Mouse (Mus musculus): Measurements from ENCODE around the gene Cdk19.
"Not testable (repeated sequence)": the region's sequence is repeated elsewhere in the genome, so short reads cannot be mapped to it uniquely, and the experiment has no call there.

Gene Cdk19

DNA sequence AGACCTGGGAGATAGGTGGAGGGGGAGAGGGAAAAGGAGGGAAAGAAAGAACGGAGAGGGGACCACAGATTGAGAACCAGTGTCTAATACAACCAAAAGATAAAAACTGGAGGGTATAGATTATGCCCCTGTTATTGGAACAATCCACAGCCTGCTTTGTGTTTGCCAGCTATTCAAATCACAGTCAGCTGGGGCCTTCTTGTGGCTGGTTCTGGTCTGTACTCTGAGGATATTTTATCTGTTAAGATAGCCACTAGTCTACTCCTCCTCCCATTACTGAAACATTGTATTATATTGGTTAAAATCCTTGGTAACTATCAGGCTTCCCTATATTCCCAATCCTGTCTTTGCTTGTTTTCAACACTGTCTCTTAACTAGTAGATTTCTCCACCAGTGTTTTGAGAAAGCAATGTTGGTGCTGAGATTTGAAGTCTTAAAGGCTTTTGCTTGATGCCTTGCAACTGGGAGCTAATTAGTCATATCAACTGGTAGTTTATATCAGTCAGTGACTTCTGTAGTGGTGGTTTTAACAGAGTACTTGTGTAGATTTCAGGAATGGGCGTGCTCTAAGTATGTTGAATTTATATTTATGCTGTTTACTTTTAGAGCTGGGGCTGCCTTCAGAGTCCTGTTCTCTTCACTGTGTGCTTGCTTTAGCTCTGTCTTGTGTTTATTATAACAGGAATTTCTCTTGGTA lies 54.2 kb downstream of the Cdk19 start:
- no peak for DNase-seq (ENCODE audit: low spot score in 2 of 2)

DNA sequence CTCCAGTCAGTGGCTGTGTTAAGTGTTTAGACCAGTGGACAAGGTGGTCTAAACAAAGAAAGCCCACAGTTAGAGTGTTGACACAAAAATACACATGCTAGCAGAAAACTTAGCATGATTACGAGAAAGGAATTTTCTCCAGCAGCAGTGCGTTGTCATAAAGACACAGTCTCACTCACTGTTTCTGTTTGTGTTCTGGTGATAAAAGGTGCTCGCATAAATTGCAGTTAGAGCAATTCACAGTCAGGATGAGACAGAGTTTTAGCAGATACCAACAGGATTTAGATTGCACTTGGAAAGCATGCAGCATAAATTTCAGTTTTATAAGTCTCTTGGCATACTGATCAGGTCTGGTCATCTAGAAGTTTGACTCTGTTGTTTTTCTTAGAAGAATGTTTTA lies 59.5 kb downstream of the Cdk19 start:
- no peak for DNase-seq (ENCODE audit: low spot score in 2 of 2)

DNA sequence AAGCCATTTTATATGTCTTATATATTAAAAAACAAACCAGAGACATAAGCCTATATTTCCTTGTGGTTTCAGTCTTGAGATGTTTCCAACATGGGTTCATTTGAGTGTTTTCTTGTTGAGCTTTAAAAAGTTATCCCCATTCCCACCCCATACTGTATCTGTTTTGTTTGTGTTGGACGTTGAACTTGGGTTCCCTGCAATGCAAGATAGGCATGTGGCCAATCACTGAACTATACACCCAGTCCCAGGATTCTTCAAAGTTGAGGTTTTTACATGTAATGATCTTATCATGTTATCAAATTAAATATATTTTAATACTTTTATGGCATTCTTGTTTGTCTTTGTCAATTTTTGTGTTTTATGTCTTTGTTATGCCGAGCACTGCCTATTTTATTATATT lies 60.0 kb downstream of the Cdk19 start:
- DNase-seq (ENCODE audit: low spot score in 2 of 2): no peak

DNA sequence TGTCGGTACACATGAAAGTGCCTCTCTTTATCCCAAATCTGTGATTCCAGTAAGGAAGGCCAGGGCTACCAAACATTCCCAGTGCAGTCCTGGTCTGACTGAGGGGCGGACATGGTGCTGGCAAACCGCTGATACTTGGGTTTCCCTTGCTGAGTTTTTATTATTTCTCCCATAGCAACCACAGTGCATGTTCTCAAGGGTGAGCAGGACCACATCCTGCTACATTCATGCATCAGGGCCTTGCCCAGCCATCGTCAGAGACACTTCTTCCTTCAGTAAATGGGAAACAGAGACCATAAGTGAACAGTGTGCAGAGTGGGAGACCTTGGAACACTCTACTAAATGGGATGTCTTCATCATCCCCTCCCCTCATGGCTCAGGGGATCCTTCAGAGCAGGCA lies 60.9 kb downstream of the Cdk19 start:
- DNase-seq (ENCODE audit: low spot score in 2 of 2): no peak

DNA sequence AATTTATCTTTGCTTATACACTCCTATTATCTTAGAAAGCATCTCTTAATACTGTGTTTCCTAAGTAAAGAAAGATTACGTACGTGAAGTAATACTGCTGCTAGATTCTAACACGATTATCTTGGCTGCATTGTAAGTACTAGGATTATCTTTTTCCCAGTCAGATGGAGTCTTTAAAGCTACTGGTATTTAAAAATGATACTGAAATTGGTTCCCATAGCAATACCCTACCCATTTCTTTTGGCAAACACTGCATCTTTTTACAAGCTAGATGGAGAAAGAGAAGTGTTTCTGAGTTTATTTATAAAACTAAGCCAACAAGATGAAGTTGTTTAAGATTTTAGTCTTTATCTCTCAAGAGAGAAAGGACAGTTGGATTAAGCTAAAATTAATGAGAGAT lies 67.3 kb downstream of the Cdk19 start:
- no peak for DNase-seq (ENCODE audit: low spot score in 2 of 2)

DNA sequence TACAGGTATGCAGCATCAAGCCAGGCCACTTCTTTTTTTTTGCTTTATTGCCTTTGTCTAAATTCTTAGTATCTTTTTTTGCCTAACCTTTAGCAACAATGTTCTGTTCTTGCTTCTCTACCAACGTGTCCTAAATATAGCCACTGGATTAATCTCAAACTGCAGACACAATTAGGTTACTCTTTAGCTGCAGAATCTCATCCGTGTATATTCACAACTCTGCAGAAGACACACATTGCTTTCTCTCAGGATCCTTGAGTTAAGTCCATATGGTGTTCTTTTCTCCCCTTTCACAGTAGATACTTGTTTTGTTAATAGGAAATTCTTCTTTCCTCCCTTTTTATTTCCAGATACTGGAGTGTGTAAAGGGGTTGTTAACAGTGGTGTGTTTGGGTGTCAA lies 70.0 kb downstream of the Cdk19 start:
- no peak for DNase-seq (ENCODE audit: low spot score in 2 of 2)

DNA sequence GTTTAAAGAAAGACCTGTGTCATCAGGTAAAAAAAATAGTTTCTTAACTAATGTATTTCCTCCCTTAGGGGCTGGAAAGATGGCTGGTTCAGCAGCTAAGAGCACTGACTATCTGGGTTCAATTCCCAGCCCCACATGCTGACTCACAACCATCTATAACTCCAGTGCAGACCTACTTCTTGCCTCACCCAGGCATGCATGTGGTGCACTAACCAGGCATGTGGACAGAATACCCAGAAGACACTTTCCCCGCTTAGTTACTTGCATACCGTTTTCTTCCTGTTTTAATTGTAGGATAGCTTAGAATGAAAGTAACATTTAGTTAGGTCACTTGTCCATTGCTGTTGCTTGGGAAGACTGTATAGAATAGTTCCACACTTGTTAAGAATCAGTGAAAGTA lies 72.0 kb downstream of the Cdk19 start:
- DNase-seq (ENCODE audit: low spot score in 2 of 2): no peak

DNA sequence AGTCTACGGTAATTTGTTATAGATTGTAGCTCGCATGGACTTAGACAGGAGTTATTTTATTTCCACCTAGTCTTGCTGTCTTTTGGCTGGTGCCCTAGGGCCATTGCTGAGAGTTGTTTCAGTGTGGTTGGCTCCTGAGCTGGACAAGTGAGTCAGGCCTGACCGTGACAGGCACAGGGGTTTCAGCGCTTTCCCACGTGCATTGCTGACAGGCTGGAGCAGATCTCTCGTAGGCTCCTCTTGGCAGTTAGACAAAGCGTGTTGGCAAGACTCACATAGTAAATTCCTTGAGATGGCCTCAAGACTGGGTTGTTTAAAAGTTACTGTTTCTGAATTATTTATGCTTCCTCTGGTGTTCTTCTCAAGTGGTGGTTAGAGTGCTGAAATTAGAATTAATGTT lies 77.6 kb downstream of the Cdk19 start:
- DNase-seq (ENCODE audit: low spot score in 2 of 2): no peak

DNA sequence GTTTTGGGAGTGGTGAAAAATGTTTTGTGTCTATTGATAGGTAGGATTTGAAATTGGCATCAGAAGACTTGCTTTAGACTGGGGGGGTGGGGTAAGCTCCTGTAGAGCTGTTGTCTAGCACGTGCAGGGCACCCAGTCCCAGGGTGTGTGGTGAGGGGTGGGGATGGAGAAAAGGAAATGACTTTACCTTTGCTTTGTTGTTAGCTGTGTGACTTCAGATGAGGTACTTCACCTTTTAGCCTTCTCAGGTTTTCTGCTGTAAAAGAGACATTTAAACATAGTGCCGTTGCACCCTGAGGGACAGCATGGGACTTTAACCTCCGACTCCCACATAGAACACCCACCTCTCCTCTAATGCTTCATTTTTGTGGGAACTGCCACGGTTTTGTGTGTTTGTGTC lies 80.5 kb downstream of the Cdk19 start:
- peak; percentile 50 to 61 for DNase-seq (ENCODE audit: low spot score in 2 of 2)

DNA sequence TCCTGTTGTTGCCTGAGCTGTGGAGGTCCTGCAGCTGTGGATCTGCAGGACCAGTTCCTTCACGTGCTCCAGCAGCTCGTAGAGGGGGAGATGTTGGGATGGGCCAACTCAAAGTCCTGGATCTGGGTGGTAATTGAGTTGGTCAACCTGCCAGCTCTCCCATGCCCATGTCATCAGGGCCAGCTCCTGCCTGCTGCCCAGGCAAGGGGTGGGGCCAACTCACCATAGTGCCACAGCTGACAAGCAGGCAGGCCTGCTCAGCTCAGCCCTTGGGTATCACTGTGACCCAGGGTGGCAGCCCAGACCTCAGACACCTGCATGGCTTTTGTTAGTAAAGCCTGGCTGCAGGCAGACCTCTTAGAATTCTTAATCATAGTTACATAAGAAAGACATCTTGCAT lies 81.3 kb downstream of the Cdk19 start:
- peak in 1 of 2 experiments; percentile 32 for DNase-seq (ENCODE audit: low spot score in 2 of 2)

DNA sequence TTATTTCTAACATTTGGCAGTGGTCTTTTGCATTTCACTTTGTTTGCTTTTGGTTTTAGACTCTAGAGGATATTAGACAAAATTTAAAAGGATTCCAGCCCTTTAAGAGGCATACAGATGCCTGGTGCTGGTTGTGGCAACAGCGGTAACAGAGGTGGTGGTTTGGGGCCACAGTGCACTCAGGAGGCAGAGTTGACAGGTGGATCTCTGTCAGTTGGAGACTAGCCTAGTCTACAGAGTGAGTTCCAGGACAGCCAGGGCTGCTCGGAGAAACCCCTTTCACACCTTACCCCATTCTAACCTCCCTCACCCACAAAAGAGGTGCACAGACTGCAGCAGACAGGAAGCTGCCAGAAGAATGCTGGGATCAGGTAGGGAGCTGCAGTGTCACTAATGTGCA lies 82.4 kb downstream of the Cdk19 start:
- DNase-seq (ENCODE audit: low spot score in 2 of 2): peak; percentile 53 to 58

DNA sequence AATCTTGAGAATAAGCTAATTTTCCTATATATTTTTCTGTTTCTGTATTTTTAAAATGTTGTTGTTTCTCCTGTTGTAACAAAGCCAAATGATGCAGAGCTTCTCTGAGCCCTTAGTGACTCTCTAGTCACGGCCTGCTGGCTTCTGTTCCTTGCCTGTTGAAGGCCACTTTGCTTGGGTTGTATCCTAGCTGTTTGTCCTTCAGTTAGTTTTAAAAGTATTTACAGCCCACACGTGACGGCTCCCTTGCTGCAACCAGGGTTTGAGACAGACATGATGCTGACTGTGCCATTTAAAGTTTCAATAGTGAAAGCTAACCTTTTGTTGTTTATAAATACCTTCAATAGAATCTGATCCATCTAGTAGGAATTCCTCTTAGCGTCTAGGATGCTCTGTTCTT lies 83.3 kb downstream of the Cdk19 start:
- DNase-seq (ENCODE audit: low spot score in 2 of 2): no peak

DNA sequence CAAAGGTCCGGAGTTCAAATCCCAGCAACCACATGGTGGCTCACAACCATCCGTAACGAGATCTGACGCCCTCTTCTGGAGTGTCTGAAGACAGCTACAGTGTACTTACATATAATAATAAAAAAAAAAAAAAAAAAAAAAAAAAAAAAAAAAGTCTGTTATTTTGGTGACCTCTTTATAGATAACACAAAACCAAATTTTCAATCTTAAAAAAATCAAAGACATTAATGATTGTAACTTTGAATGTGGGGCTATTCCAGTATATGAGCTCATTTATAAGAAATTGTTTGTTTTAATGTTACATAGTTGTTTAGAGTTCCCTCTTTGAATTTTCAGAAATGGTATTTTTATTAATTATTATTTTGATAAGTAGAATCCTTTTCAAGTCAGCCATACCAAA lies 85.1 kb downstream of the Cdk19 start:
- not testable (repeated sequence) for DNase-seq (ENCODE audit: low spot score in 2 of 2)

DNA sequence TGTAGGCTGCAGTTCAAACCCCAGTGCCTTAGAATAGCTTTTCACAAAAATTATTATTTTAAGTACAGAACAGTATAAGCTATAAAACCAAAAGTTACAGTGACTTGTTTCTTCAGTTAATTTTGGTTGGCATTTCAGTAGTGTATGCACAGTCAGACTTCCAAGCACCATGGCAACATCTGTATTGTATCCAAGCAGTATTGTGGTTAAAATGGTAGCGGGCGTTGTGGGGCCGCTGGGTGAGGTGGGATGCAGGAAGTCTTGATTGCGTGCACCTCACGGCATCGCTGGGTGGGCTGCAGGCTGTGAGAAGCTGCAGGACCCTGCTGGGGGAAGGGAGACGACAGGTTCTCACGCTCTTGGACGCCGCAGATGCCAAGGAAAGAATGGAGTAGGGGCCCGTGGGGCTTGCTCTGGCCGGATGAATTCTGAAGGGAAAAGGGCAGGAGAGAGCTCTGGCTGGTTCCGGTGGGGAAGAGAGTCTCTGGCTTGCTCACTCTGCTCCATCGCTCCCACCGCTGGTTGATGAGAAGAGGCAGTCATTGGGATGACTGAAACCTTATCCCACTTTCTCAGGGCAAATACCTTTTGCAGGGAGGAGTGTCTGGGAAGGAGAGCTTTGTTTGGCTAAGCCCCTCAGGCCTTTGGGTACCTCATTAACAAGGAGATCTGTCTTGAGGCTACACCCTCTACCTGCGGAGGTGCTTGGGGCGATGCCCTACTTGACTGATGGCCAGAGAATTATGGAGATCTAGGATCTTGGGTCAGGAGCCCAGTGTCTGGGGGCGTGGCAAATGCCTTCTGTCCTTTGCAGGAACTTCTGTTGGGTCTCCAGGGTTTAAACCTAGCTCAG lies 86.1 kb downstream of the Cdk19 start:
- no peak for DNase-seq (ENCODE audit: low spot score in 2 of 2)

DNA sequence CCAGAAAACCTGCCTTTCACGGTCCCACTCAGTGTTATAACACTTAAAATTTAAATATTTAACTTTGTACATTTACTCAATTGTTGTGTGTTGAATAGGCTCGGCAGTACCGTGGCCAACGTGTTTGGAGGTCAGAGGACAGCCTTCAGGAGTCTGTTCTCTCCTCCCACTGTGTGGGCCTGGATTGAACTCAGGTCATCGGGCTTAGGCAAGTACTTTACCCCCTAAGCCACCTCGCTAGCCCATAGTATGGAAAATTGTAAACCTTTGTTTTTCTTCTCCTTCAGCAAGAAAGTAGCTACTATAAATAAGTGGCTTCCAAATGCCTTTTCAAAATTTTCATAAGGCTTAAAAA lies 86.7 kb downstream of the Cdk19 start:
- DNase-seq (ENCODE audit: low spot score in 2 of 2): no peak

DNA sequence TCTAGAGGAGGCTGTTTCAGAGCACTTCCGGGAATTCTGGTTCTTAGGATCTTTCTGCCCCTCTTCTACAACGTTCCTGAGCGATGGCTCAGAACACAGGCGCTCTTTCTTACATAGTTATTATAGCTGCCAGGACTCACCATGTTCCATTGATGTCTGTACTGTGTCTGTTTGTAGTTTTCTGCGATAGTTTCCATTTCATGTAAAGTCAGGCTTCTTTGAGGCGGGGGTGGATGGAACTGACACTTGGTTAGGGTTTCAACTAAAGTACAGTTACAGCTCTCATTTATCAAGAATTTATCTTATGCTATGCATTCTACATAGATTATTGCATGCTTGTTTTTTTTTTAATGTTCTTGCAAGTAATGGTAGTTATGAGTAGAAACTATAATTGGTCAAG lies 89.3 kb downstream of the Cdk19 start:
- DNase-seq (ENCODE audit: low spot score in 2 of 2): no peak

DNA sequence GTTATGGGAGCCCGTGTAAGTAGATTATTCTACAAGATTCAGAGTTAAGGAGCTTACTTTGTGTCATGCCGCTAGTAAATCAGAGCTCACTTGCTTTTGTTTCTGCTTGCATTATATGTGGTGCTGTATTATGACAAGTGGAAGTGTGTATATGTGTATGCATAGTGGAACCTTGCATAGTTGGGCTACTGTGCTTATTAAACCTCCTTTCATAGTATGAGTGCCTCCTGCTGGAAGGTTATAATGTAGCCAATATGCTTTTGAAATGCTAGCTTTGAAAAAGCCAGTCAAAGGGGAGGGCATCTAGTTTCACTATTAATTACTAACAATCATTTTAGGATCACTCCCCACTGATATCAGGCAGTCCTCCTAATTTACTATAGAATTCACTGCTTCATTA lies 89.7 kb downstream of the Cdk19 start:
- DNase-seq (ENCODE audit: low spot score in 2 of 2): no peak

DNA sequence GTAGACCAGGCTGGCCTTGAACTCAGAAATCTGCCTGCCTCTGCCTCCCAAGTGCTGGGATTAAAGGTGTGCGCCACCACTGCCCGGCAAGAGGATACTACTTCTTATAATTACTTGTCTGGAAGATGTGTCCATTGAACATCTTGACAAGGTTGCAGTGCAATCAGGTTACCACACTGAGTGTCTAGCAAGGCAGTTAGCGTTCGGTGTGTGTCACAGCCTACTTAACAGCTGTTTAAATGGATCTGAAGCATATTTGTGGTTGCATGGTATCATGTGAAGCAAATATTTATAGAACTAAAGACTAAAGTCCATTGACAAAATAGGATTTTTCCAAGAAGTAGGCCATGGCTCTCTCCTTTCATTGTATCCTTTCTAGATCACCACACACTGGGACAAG lies 90.8 kb downstream of the Cdk19 start:
- DNase-seq (ENCODE audit: low spot score in 2 of 2): no peak

DNA sequence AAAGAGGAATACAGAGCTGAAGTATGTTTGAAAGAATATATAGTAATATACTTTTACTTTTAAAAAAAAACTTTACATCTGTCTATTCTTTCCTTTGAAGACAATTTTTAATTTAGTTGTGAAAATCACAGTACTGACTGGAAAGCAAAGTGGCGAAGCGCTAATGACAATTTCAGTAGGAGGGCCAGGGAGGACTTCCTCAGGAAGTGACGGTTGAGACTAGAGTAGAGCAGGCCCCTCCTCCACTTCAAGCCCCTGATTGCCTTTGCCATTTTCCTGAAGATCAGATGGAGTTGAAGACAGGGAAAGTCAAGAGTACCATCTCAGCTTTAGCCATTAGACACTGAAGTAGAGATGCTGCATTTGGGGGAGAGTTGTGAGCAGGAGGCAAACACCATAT lies 92.6 kb downstream of the Cdk19 start:
- DNase-seq (ENCODE audit: low spot score in 2 of 2): no peak

DNA sequence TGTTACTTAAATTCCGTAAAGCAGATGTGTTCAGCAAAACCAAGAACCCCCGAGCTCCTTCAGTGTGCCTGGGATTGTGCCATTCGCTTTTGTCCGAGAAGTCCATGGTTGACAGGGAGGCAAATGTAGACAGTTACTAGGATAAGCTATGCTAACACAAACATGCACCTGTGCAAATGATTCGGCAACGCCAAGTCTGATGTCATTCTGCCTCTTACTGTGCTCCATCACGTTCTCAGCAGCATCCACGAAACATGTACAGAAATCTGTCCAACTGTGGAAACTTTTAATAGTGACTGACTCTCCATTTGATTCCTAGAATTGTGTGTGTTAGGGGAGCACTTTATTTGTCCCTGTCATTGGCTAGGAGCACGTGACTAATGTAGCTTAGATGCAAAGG lies 93.0 kb downstream of the Cdk19 start:
- no peak for DNase-seq (ENCODE audit: low spot score in 2 of 2)

DNA sequence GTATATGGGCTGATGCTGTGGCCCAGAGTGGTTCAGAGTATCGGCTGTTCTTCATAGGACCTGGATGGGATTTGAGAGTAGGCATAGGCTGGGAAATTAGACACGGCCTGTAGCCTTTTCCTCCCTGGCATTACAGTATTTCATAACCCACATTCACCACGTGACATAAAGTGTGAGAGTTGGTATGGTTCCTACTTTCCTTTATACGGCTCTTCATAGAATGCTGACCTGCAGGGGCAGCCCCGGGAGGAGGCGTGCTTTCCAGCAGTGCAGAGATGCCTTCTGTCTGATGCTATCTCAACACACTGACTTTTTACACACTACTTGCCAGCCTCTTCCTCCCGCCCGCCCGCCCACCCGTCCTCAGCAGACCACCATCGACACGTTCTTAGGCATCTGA lies 96.0 kb downstream of the Cdk19 start:
- DNase-seq (ENCODE audit: low spot score in 2 of 2): no peak

DNA sequence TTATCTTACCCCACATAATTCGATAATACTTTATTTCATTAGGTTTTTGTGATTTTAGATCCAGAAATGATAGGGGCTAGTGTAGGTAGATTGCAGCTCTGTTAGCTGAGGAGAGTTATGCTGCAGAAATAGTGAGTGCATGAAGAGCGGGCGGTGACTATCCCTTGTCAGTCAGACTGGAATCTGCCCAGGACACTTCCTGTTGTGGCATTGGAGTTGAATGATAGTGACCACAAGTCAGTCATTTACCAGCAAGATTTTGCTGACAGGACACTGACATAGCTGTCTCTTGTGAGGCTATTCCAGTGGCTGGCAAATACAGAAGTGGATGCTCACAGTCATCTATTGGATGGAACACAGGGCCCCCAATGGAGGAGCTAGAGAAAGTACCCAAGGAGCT lies 97.8 kb downstream of the Cdk19 start:
- no peak for DNase-seq (ENCODE audit: low spot score in 2 of 2)

DNA sequence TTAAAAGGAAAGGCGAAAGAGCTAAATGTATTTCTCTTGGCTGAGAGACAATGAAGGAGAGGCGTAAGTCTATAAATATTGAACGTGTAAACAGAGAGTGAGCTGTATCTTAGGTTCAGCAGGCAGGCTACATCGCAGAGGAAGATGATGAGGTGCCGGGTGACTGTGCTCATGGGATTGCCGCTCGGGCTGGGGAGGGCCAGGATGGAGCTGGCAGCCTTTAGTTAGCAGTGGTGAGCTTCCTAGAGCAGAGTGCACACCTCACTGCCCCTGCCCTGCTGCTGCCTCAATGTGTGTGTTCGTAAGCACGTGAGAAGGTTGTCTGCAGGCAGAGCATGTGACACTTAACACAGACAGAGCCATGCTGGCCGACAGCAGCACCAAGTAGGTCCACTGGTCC lies 101.4 kb downstream of the Cdk19 start:
- no peak for DNase-seq (ENCODE audit: low spot score in 2 of 2)

DNA sequence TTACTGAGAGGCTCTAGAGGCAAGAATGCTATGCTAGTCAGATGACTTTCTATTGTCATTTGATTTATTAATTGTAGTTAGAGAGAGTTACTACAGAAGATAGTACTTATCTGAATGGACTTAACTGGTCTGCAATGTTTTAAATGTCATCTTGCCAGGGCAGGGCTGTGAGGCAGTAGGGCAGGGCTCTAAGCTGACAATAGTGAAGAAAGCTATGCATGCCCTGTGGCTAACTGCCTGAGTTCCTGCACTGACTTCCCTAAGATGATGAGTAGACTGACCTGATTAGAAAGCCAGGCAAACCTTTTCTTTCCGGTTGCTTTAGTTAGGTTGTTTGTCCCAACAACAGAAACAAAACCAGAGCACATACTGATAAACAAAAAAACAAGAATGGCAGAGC lies 102.7 kb downstream of the Cdk19 start:
- DNase-seq (ENCODE audit: low spot score in 2 of 2): no peak

Data from thymus, postnatal 10 days (tissue).